Mouse (Mus musculus) brain, embryonic 18.5 days (tissue): Measurements from ENCODE around the gene Cyb561a3.
A peak's percentile ranks its signal among the peaks of the same experiment; 100 is the strongest.

Experiments
- DNase-seq: peaks from one replicate; pipeline ENCODE4 v3.0.0-alpha.2; 2012; ENCODE audit warnings: low read depth, low spot score

Gene Cyb561a3

GRCm38 (mm10) chr19:10590301-10590700, 13.3 kb downstream of the Cyb561a3 start:
- DNase-seq, result no peak

DNA sequence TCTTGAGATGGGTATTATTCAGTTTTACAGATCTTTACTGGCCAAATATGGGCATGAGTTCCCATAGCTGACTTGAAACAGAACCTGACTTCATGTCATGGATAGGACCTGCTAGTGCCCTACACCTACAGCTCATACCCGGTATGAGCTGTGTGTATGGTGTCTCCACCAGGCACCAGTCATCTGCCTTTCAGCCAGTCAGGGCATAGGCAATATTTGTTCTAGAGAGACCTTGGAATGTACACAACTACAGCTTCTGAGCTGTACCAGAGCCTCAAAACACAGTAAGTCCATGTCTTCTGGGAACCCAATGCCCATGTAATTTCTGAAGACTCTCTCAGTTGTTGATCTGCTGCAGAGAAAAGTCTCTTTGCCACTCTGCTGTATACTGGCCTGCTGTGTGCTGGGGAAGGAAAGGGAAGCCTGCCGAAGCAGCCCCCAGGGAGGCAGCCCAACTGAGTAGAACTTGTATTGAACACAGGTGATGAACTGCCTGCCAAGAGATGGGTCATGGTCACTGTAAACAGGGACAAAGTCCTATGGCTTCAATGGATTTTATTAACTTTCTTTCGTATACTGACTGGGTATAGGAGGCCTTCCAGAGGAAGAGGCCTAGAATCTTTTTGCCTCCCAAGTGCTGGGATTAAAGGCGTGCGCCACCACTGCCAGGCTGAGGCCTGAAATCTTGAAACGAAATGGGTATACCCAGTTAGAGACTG, 14.8 kb downstream of the Cyb561a3 start:
- DNase-seq, result no peak

GRCm38 (mm10) chr19:10598188-10598587, 21.2 kb downstream of the Cyb561a3 start:
- DNase-seq, result no peak

DNA sequence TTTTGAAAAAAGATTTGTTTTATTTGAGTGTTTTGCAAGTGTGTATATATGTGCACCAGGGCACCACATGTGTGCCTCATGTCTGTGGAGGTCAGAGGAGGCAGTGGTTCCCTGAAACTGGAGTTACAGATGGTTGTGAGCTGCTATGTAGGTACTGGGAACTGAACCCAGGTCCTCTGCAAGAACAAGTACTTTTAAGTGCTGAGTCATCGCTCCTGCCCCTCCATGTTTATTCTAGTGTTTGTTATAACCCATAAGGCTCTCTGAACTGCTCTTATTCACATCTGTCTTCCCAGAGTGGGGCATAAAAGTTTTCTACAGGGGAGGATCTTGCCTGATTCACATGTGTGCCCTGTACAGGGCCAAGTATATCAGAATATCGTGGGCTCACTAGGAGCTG, 22.7 kb downstream of the Cyb561a3 start:
- no peak for DNase-seq

DNA sequence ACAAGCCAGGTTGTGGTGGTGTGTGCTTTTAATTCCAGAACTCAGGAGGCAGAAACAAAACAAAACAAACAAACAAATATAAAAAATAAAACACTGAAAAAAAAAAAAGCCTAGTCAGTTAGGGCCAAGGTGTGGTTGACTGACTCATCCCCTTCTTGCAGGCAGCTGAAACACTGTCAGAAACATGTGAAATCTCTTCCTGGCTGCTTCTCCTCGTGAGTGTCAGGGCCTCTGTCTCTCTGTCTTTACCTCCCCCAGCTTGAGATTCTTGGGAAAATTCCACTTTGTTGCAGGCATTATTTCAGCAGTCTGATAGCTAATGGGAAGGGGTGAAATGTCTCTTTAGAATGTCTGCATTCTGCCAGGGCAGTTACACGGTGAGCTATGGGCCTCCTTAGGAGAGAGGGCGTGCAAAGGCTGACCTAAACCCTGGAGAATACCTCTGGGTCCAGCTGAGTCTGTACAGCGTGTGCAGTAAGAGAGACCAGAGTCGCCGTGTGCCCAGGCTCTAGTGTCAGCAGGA, 25.3 kb downstream of the Cyb561a3 start:
- no peak for DNase-seq

GRCm38 (mm10) chr19:10602787-10603186, 25.8 kb downstream of the Cyb561a3 start:
- peak; percentile 75 for DNase-seq

DNA sequence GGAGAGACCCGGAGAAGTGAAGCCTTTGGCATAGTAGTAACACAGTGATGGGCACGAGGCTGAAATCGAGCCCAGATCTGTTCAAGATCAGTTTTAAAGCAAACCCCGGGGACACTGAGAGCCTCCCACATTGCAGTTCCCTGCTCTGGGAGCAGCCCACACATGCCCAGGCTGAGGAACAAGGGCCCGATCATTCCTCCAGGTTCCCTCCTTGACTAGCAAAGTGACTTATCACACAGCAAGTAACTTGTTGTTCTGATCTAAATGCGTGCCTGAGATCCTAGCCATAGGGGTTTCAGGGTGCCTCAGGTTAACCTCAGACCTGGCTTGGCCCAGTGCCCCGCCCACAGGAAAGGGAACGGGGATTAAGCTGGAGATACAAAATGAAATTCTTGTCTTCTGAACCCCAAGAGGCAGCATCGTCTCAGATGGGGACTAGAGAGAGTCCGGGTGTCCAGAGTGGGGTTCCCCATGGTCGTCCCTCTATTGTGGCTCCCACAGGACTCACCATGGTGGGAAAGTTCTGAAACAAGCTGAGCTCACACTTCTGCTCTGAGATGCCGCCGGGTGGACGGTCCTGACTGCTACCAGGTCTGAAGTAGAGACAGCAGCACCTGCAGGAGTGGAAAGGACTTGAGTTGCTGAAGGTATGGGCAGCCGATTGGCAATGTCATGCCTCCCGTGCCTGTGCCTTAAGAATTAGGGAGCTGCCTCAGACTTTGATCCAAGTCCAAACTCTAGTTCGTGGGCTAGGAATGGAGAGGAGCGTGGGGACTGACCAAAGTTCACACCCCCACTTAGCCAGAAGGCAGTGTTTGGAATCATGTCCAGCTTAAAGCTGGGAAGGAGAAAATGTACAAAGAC, 26.9 kb downstream of the Cyb561a3 start:
- DNase-seq, result no peak

GRCm38 (mm10) chr19:10604534-10604933, 27.6 kb downstream of the Cyb561a3 start:
- DNase-seq, result no peak

- DNase-seq, result peak; percentile 93
Measured at GRCm38 (mm10) chr19:10605293-10605900, 28.4 kb downstream of the Cyb561a3 start, which contains the start of the genes Ddb1 and Tkfc. Ddb1 (plus strand) TSS chr19:10605327. Tkfc (minus strand) TSS chr19:10605654.

DNA sequence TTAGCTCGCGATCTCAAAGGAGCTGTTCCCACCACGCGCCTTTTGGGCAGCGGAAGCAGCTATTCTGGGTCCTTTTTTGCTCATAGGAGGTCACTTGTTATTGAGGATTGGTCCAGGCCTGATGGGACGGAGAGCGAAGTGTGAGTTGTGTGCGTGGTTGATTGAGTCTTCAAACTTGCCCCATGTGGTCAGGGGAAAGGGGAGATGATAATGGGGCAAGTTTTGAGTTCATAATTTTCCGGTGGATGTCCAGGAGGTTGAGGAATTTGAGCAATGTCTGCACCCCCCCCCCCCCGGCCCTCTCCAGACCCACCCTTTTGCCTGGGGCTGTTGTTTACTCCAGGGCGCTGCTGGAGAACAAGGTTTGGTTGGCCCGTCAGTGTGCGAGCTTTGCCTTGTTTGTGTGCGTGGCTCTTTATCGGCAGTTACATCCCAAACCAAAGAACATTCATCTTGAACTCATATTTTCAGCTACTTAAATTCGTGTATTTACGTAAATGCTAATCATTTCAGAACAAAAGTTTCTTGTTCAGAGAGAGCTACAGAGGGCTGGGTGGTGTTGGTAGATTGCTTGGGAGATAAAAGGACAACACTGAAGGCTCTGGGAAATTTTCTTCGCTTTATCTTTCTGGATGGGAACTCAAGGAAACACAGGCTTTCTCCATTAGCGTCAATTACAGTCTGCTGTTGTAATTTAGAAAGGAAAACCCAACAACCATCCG, 29.1 kb downstream of the Cyb561a3 start:
- no peak for DNase-seq

DNA sequence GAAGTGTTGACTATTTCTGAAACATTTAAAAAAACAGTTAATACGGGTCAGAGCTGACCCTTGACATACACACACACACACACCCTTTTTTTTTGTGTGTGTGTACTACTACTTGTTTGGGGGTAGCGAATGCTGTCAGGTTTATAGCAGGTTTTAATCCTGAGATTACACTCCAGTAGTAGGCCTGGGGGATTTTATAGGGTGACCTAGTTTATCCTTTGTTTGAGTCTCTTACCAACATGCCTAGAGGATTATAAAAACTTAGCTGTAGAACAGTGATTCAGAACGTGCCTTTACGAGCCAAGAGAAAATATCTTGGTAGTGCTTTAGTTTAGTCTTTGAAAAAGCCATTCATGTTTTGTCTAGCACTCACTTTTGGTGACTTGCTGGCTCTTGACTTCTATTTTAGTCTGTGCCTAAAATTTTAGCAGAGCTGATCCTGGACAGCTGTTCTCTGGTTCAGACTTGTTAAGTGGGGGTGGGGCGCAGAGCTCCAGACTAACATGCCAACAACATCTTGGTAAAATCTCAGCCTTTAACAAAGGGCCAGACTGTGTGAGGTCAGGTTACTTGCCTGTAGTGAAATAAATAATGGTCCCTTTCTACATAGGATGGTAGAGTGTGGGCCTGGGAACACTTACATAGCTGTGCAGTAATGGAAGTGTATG, 31.7 kb downstream of the Cyb561a3 start:
- DNase-seq, result no peak

GRCm38 (mm10) chr19:10634106-10634871, 57.3 kb downstream of the Cyb561a3 start, which contains the start of gene Vwce:
Vwce (plus strand) TSS chr19:10634213.
- DNase-seq, result no peak

DNA sequence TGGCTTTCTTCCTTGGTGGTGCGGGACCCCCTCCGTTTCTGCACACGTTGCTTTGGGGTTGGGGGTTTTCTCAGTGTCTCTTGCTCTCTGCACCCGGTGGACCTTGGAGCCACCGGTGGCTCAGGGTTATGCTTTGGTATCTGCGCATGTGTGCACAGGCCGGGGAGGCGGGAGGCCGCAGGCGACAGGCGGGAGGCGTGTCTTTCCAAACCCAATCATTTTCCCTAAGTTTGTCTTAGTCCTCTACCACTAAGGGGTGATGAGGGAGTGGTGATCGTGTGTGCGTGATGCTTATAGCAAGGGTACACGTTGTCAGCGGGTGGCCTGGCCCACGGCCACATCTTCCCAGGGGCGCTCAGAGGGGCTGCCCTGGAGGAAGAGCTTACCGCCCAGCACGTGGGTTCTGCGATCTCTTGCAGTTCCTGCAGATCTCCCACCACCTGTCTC, 57.9 kb downstream of the Cyb561a3 start:
- DNase-seq, result peak; percentile 39

- DNase-seq, result no peak
Measured at GRCm38 (mm10) chr19:10637840-10638239, 60.9 kb downstream of the Cyb561a3 start.

DNA sequence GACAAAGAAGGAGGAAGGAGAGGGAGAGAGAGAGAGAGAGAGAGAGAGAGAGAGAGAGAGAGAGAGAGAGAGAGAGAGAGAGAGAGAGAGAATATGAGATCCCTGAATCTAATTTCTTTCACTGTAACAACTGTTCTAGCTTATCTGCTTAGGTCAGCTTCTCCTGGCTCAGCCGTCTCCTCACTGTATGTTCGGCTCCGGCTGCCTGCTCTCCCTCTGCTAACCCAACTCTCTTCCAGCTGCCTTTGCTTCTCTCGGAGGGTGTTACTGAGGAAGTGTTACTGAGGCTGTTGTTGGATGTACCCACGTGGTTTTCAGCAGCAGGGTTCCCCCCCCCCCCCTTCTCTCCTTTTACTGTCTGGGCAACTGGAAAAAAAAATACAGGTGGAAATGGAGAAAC, 63.1 kb downstream of the Cyb561a3 start:
- no peak for DNase-seq

DNA sequence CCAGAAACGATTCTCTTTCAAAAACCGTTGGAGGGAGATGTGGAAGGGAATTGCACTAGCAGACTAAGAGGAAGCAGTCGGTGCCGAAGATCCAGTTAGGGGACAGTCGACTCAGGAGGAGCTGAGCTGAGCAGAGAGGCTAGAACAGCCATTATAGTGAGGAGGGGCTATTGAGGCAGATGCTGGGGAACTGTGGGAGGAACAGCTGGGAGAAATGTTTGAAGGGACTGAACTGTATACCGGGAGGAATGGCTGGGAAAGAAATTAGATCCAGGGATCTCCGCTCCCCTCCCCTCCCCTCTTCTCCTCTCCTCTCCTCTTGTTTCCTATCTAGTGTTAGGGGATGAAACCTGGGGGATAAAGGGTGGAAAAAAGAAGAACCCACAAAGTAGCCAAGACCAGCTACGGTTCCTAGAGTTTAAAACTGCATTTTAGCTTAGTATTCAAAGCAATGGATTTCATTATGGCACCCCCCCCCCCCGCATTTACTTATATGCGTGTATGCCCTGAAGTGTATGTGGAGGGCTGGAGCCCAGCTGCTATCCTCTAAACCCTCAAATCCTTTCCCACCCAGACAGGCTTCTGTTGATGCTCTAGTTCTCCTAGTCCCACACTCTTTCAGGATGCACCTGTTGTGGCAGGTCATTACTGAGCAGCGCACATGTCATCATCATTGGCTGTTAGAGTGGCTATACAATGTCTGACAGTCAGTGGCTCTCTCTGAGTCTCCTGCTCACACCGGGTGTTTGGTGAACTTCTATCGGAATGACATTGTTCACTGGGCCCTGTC, 63.8 kb downstream of the Cyb561a3 start:
- DNase-seq, result no peak
